Mouse (Mus musculus) olfactory bulb, adult 2 months (tissue): ENCODE results near the gene Mre11a.

Experiments used
- CTCF ChIP-seq: fragments of 200-500 bp; IDR thresholded peaks from 2 replicates; pipeline ENCODE4 v1.5.1; 2012; ENCODE audit warnings: low read depth, mild to moderate bottlenecking, low read length, moderate library complexity; ENCODE audit not compliant: insufficient read depth
- POLR2A ChIP-seq: fragments of 200-500 bp; IDR thresholded peaks from 2 replicates; pipeline ENCODE4 v1.6.1; 2012; ENCODE audit warnings: mild to moderate bottlenecking, low read depth, low read length, moderate library complexity; ENCODE audit not compliant: insufficient read depth

- TF ChIP-seq CTCF: no peak
- no peak for TF ChIP-seq POLR2A
These were observed 30.5 kb upstream of the Mre11a start for GRCm38 (mm10) chr9:14753947-14754346.
